Mouse (Mus musculus) bone marrow, adult 2 months (tissue): ENCODE results near the gene Samd5.

Source experiments
- CTCF ChIP-seq: fragments of 200-500 bp; IDR thresholded peaks from 2 replicates; pipeline ENCODE4 v1.5.1; 2011; ENCODE audit warnings: low read length, control low read depth; ENCODE audit not compliant: control insufficient read depth, insufficient read depth
- POLR2A ChIP-seq: fragments of 200-500 bp; IDR thresholded peaks from 2 replicates; pipeline ENCODE4 v1.6.1; 2011; ENCODE audit warnings: low read depth, mild to moderate bottlenecking, control low read depth, low read length, borderline replicate concordance; ENCODE audit not compliant: control insufficient read depth

- TF ChIP-seq CTCF, result no peak
- no peak for TF ChIP-seq POLR2A
Measured at GRCm38 (mm10) chr10:9647741-9648140, 27.3 kb downstream of the Samd5 start.
